Mouse (Mus musculus): Measurements from ENCODE around the gene Gm2956. TPM values are rescaled to one million over a fixed set of nuclear protein-coding genes. Genes with fewer than 3 reads are reported as not detected.
"Not testable (repeated sequence)": the region's sequence is repeated elsewhere in the genome, so short reads cannot be mapped to it uniquely, and the experiment has no call there.

Gene Gm2956
- total RNA-seq (2021): not detected
- long read RNA-seq, experiment 1, partial matches to known transcripts: 6 of 18 reads
- long read RNA-seq, experiment 1, other reads (novel, unspliced or antisense): 12 of 18 reads
- long read RNA-seq, experiment 2, partial matches to known transcripts: 3 of 19 reads
- long read RNA-seq, experiment 2, other reads (novel, unspliced or antisense): 16 of 19 reads

- not testable (repeated sequence) for DNase-seq (ENCODE audit: low spot score in 2 of 2)
Measured at GRCm38 (mm10) chr14:3332087-3332677, at the start of gene Gm2956. TSS of gene Gm2956 (plus strand) at chr14:3332627.

- not testable (repeated sequence) for DNase-seq (ENCODE audit: low spot score in 2 of 2)
Measured at GRCm38 (mm10) chr14:3333406-3333805, 979 bp downstream of the Gm2956 start.

GRCm38 (mm10) chr14:3394793-3395192, 62.4 kb downstream of the Gm2956 start, which contains the start of gene Gm10413:
TSS of gene Gm10413 (plus strand) at chr14:3395093.
- not testable (repeated sequence) for DNase-seq (ENCODE audit: low spot score in 2 of 2)

Other genes starting within 250 kb of the Gm2956 start
- not detected for gene Gm10340, start 198.6 kb upstream of the Gm2956 start, total RNA-seq (2021)
- gene Gm5795, start 144.4 kb upstream of the Gm2956 start, total RNA-seq (2021): not detected
- 1 to 10 TPM; 1.9 to 2.0 TPM for gene D830030K20Rik, start 124.1 kb upstream of the Gm2956 start, total RNA-seq (2021)
- gene Gm10413, start 62.5 kb downstream of the Gm2956 start, total RNA-seq (2021): not detected
- gene Gm10409, start 80.0 kb downstream of the Gm2956 start, total RNA-seq (2021): 1 to 10 TPM; 1.2 to 1.4 TPM
- not detected for gene Gm3005, start 95.5 kb downstream of the Gm2956 start, total RNA-seq (2021)
- not detected for gene Gm10408, start 116.8 kb downstream of the Gm2956 start, total RNA-seq (2021)

Data from gastrocnemius, postnatal 4 days (tissue).